Mouse (Mus musculus) kidney, embryonic 16.5 days (tissue): ENCODE measurements at regions not wholly inside any gene's neighbourhood (a gene's known extent, or its start where the extent isn't known, plus 50 kb on each side); places are given as distances from the start of the nearest gene placed in this dataset.

Experiments used
- ATAC-seq: fragments of 200-750 bp; cut with Nextera tagmentation; 2 replicates; pipeline ENCODE4 v1.8.0; 2017; ENCODE audit warnings: moderate TSS enrichment; ENCODE audit not compliant: low FRiP score, low TSS enrichment
- H3K27ac ChIP-seq: fragments of 300-500 bp; sonication (generic); 2 replicates; pipeline ENCODE4 v1.5.1; 2014; ENCODE audit warnings: low read length
- H3K27me3 ChIP-seq: fragments of 300-500 bp; sonication (generic); 2 replicates; pipeline ENCODE4 v1.6.1; 2014; ENCODE audit warnings: low read length, control low read depth, mixed read lengths; ENCODE audit not compliant: insufficient read depth
- H3K36me3 ChIP-seq: fragments of 300-500 bp; sonication (generic); 2 replicates; pipeline ENCODE4 v1.6.1; 2014; ENCODE audit warnings: low read length, control low read depth, mixed read lengths; ENCODE audit not compliant: insufficient read depth
- H3K4me1 ChIP-seq: fragments of 300-500 bp; sonication (generic); 2 replicates; pipeline ENCODE4 v1.6.1; 2014; ENCODE audit warnings: low read length, control low read depth, mixed read lengths; ENCODE audit not compliant: insufficient read depth
- H3K4me2 ChIP-seq: fragments of 300-500 bp; sonication (generic); replicated peaks from 2 replicates; pipeline ENCODE4 v1.6.1; 2014; ENCODE audit warnings: low read depth, low read length
- H3K4me3 ChIP-seq: fragments of 300-500 bp; sonication (generic); 2 replicates; pipeline ENCODE4 v1.5.1; 2014; ENCODE audit warnings: mild to moderate bottlenecking, low read length
- H3K9ac ChIP-seq: fragments of 300-500 bp; sonication (generic); replicated peaks from 2 replicates; pipeline ENCODE4 v1.6.1; 2014; ENCODE audit warnings: low read length
- H3K9me3 ChIP-seq: fragments of 300-500 bp; sonication (generic); 2 replicates; pipeline ENCODE4 v1.6.1; 2016; ENCODE audit warnings: low read length, control low read depth
- whole genome bisulfite sequencing: fragments of 180-500 bp; shearing (Covaris S2); extraction: QIAGEN DNeasy Blood & Tissue Kit; methylation state at CpG from one replicate; pipeline ENCODE4 v1.1.7; 2014; 5-methylcytosine and 5-hydroxymethylcytosine counted together

GRCm38 (mm10) chr7:111354066-111354465 is 271.2 kb upstream of the Eif4g2 start:
- H3K4me3 ChIP-seq, result no peak overlapping the region
- H3K9ac ChIP-seq, result no peak overlapping the region
- WGBS, result 83% methylated on average over 4 of the region's 4 CpGs
- H3K36me3 ChIP-seq, result no peaks in the 10 kb centered on the region
- no peaks in the 10 kb centered on the region for H3K4me1 ChIP-seq
- H3K9me3 ChIP-seq, result no peaks in the 10 kb centered on the region
- H3K27ac ChIP-seq, result no peak overlapping the region
- ATAC-seq, result no peak
- H3K27me3 ChIP-seq, result no peaks in the 10 kb centered on the region
- no peak overlapping the region for H3K4me2 ChIP-seq

DNA sequence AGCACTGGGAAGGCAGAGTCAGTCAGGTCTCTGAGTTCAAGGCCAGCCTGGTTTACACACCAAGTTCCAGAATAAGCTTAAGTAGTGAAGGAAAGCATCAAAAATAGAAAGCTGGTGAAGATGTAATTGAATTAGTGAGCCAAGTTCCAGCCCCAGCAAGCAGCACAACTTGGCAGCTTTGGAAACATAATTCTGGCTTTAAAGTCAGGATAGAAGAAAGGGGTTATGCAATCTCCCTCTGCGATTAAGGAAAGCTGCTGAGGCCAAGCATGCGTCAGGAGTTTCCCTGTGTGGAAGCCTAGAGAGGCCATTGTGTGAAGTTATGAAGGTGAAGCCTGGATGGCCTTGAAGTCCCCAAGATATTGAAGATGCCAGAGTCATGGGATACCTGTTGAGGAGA is 269.3 kb upstream of the Eif4g2 start:
- H3K9me3 ChIP-seq, result no peaks in the 10 kb centered on the region
- no peaks in the 10 kb centered on the region for H3K4me1 ChIP-seq
- no peaks in the 10 kb centered on the region for H3K36me3 ChIP-seq
- no peak overlapping the region for H3K4me3 ChIP-seq
- H3K27me3 ChIP-seq, result no peaks in the 10 kb centered on the region
- 94% methylated on average over 2 of the region's 2 CpGs for WGBS
- H3K27ac ChIP-seq, result no peak overlapping the region
- ATAC-seq, result no peak
- no peak overlapping the region for H3K4me2 ChIP-seq
- H3K9ac ChIP-seq, result no peak overlapping the region

DNA sequence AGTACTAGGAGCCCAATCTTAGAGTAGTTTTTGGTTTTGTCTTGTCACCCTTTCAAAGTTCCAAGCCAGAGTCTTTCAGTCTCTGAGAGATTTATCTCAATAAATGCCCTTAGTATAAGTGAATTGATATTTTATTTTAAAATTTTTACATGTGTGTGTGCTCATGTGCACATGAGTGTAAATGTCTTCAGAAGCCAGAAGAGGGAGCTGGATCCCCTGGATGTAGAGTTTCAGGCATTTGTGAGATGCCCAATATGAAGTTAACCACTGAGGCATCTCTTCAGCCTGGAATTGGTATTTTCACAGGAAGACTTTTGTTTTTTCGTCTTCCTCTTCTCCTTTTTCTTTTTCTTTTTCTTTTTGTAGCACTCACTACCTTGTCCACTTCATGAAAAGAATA is 262.3 kb upstream of the Eif4g2 start:
- Histone ChIP-seq H3K27ac (no peak overlapping the region), H3K9me3 (no peaks in the 10 kb centered on the region), H3K4me2 (no peak overlapping the region), H3K27me3 (no peaks in the 10 kb centered on the region), H3K36me3 (no peaks in the 10 kb centered on the region), H3K4me3 (no peak overlapping the region), H3K4me1 (no peaks in the 10 kb centered on the region), H3K9ac (no peak overlapping the region)
- ATAC-seq, result no peak
- WGBS, result 81% methylated on average over 1 of the region's 1 CpGs

GRCm38 (mm10) chr7:111337053-111337452 is 254.2 kb upstream of the Eif4g2 start:
- Histone ChIP-seq H3K9ac (no peak overlapping the region), H3K27me3 (no peaks in the 10 kb centered on the region), H3K4me2 (no peak overlapping the region), H3K4me3 (no peak overlapping the region), H3K27ac (no peak overlapping the region), H3K9me3 (no peaks in the 10 kb centered on the region), H3K36me3 (no peaks in the 10 kb centered on the region), H3K4me1 (no peaks in the 10 kb centered on the region)
- WGBS, result 65% methylated on average over 3 of the region's 3 CpGs
- no peak for ATAC-seq

DNA sequence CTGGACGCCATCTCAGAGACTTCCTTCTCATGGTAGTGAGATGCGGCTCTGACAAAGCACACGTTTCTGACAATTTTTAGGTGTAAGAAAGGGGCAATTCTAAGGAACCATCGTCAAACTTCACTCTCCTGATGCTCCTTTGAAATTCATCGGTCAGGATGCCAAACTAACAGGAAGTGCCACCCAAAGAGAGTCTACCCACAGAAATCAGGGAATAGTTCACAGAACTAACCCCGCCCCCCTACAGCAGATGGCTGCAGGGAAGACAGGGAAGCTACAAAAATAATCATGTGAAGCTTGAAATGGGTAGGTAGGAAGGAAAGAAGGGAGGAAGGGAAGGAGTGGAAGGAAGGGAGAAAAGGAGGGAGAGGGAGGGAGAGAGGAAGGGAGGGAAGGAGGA is 240.1 kb upstream of the Eif4g2 start:
- no peak overlapping the region for H3K4me2 ChIP-seq
- H3K9ac ChIP-seq, result no peak overlapping the region
- no peaks in the 10 kb centered on the region for H3K4me1 ChIP-seq
- ATAC-seq, result no peak
- H3K4me3 ChIP-seq, result no peak overlapping the region
- WGBS, result 78% methylated on average over 6 of the region's 6 CpGs
- no peaks in the 10 kb centered on the region for H3K27me3 ChIP-seq
- no peaks in the 10 kb centered on the region for H3K9me3 ChIP-seq
- no peak overlapping the region for H3K27ac ChIP-seq
- no peaks in the 10 kb centered on the region for H3K36me3 ChIP-seq

DNA sequence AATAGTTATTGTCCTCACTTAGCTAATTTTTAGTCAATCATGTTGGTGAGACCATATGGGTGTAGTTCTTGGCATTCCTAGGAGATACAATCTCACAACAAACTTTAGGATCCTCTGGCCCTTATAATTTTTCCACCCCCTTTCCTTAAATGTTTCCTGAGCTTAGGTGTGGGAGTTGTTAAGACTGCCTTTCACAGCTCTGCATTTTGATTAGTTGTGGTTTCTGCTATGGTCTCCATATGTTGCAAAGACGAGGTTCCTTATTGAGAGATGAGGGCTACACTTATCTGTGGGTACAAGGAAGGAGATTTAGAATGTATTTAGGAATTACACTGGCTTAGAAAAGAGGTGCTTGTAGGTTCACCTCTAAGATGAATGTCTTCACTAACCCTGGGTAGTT is 237.1 kb upstream of the Eif4g2 start:
- no peaks in the 10 kb centered on the region for H3K36me3 ChIP-seq
- H3K27ac ChIP-seq, result no peak overlapping the region
- no peak overlapping the region for H3K9ac ChIP-seq
- ATAC-seq, result no peak
- no peaks in the 10 kb centered on the region for H3K4me1 ChIP-seq
- no peaks in the 10 kb centered on the region for H3K27me3 ChIP-seq
- no peak overlapping the region for H3K4me2 ChIP-seq
- no peak overlapping the region for H3K4me3 ChIP-seq
- no peaks in the 10 kb centered on the region for H3K9me3 ChIP-seq
- 83% methylated on average over 1 of the region's 1 CpGs for WGBS

GRCm38 (mm10) chr7:111316479-111316990 is 233.7 kb upstream of the Eif4g2 start:
- WGBS, result 76% methylated on average over 2 of the region's 2 CpGs
- H3K9me3 ChIP-seq, result 0 out of 2 replicates have a peak, but pooled peaks cover 4% of the 10 kb centered on the region
- no peaks in the 10 kb centered on the region for H3K27me3 ChIP-seq
- no peak for ATAC-seq
- H3K36me3 ChIP-seq, result no peaks in the 10 kb centered on the region
- H3K4me3 ChIP-seq, result no peak overlapping the region
- no peak overlapping the region for H3K27ac ChIP-seq
- H3K4me2 ChIP-seq, result no peak overlapping the region
- no peaks in the 10 kb centered on the region for H3K4me1 ChIP-seq
- H3K9ac ChIP-seq, result no peak overlapping the region

- Histone ChIP-seq H3K36me3 (no peaks in the 10 kb centered on the region), H3K9ac (no peak overlapping the region), H3K4me3 (no peak overlapping the region), H3K9me3 (0 out of 2 replicates have a peak, but pooled peaks cover 7% of the 10 kb centered on the region), H3K4me2 (no peak overlapping the region), H3K4me1 (no peaks in the 10 kb centered on the region), H3K27ac (no peak overlapping the region), H3K27me3 (no peaks in the 10 kb centered on the region)
- no peak for ATAC-seq
- WGBS, result 88% methylated on average over 4 of the region's 4 CpGs
These were observed 231.1 kb upstream of the Eif4g2 start for GRCm38 (mm10) chr7:111313921-111314320.

DNA sequence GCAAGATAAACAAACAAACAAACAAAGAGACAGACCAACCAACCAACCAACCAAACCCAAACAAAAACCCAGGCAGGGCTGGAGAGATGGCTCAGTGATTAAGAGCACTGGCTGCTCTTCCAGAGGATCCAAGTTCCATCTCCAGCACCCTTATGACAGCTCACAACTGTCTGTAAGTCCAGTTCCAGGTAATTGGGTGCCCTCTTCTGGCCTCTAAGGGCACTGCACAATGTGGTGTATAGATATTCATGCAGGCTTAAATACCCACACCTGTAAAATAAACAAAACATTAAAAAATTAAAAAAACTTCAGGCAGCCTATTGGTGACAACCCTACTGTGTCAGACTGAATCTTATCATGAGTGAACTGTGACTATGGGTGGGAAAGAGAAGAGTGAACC is 222.4 kb upstream of the Eif4g2 start:
- Histone ChIP-seq H3K4me3 (no peak overlapping the region), H3K4me2 (no peak overlapping the region), H3K27me3 (no peaks in the 10 kb centered on the region), H3K27ac (no peak overlapping the region), H3K9ac (no peak overlapping the region), H3K9me3 (0 out of 2 replicates have a peak, but pooled peaks cover 4% of the 10 kb centered on the region), H3K36me3 (no peaks in the 10 kb centered on the region), H3K4me1 (no peaks in the 10 kb centered on the region)
- ATAC-seq, result no peak

DNA sequence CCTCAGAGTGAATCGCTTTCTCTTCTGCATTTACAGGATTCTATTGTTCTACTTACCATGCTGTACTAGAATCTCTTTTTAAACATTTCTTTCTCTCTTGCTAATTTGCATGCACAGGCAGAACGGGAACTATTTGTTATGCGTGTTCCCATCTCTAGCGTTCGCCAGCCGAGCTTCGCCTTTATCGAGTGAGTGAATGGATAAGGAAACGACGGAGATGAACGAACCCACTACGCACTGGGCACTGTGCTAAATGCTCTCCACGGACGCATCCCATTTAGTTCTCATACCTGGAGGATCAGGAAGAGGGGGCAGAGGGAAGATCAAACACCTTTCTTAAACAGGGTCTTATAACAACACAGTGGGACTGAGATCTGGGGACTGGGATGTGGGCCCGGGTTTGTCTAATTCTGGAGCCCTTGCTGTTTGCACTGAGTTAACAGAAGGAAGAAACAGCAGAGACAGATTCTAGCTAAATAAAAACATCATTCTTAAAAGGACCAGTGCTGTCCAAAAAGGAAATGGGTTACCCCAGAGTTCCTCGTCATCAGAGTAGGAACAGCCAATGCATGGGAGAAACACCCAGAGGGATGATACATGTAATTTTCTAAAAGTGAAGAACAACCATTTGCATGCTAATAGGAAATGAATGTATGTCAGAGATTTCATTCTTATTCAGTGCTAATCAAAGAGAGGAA is 219.1 kb upstream of the Eif4g2 start:
- no peaks in the 10 kb centered on the region for H3K4me1 ChIP-seq
- no peak overlapping the region for H3K4me3 ChIP-seq
- 88% methylated on average over 16 of the region's 16 CpGs for WGBS
- no peaks in the 10 kb centered on the region for H3K9me3 ChIP-seq
- ATAC-seq, result no peak
- H3K27me3 ChIP-seq, result no peaks in the 10 kb centered on the region
- H3K4me2 ChIP-seq, result no peak overlapping the region
- H3K36me3 ChIP-seq, result no peaks in the 10 kb centered on the region
- no peak overlapping the region for H3K27ac ChIP-seq
- H3K9ac ChIP-seq, result no peak overlapping the region
